In genomic region chr11:20823301-20823700, GRCm38 (mm10) we compare ENCODE assay signal across 20 mouse cellular contexts.
"Had no signal": no experiment of that assay in that cellular context is flagged by ENCODE, and none has a peak within 500 bp of the region (broad histone marks: within the 10 kb centered on the region; RNA-seq: fewer than 3 reads in every experiment).

No protein-coding gene starts in this region.

- H3K27me3 ChIP-seq: megakaryocyte, embryonic 14.5 days; neural tube, embryonic 13.5 days had no signal

- H3K9me3 ChIP-seq: limb, embryonic 10.5 days; limb, embryonic 13.5 days; megakaryocyte, embryonic 14.5 days; neural tube, embryonic 13.5 days had no signal

- H3K4me3 ChIP-seq: layer of hippocampus, adult 2 months; limb, embryonic 10.5 days; limb, embryonic 13.5 days; megakaryocyte, embryonic 14.5 days; myocyte; neural tube, embryonic 13.5 days had no signal

- H3K9ac ChIP-seq: limb, embryonic 13.5 days; lung, embryonic 14.5 days; neural tube, embryonic 13.5 days had no signal

- H3K4me2 ChIP-seq: limb, embryonic 13.5 days; lung, embryonic 14.5 days; midbrain, embryonic 11.5 days; neural tube, embryonic 13.5 days had no signal

- ATAC-seq: inflammation-experienced regulatory T-cells, adult 6 months; intestine, embryonic 16.5 days; lung, postnatal 0 days; midbrain, embryonic 16.5 days had no signal

- DNase-seq: kidney, adult 2 months; kidney, postnatal 25 days; layer of hippocampus, adult 9-11 months; thymus, adult 2 months; thymus, postnatal 14 days; thymus, postnatal 4 days had no signal

- H3K27ac ChIP-seq: kidney, postnatal 0 days; layer of hippocampus, adult 2 months; limb, embryonic 10.5 days; limb, embryonic 13.5 days; macrophage; neural tube, embryonic 13.5 days had no signal
